ENCODE assay signal across 25 mouse cellular contexts in genomic region chr10:94971625-94972161, GRCm38 (mm10).
"Had no signal": no experiment of that assay in that cellular context is flagged by ENCODE, and none has a peak within 500 bp of the region (broad histone marks: within the 10 kb centered on the region; RNA-seq: fewer than 3 reads in every experiment).

No protein-coding gene starts in this region.

- H3K9ac ChIP-seq: embryonic facial prominence, embryonic 12.5 days; embryonic facial prominence, embryonic 13.5 days; embryonic facial prominence, embryonic 15.5 days; forebrain, embryonic 12.5 days; forebrain, embryonic 13.5 days; forebrain, embryonic 15.5 days; forebrain, postnatal 0 days had no signal

- H3K36me3 ChIP-seq: embryonic facial prominence, embryonic 10.5 days; embryonic facial prominence, embryonic 12.5 days; embryonic facial prominence, embryonic 13.5 days; embryonic facial prominence, embryonic 15.5 days; forebrain, embryonic 12.5 days; forebrain, embryonic 15.5 days; heart, embryonic 10.5 days had no signal

- H3K27ac ChIP-seq: embryonic facial prominence, embryonic 10.5 days; embryonic facial prominence, embryonic 12.5 days; embryonic facial prominence, embryonic 13.5 days; embryonic facial prominence, embryonic 15.5 days; forebrain, embryonic 12.5 days; forebrain, embryonic 13.5 days; forebrain, embryonic 15.5 days; gastrocnemius, adult 2 months; heart, adult 2 months; heart, embryonic 10.5 days had no signal

- DNase-seq: cerebellum, adult 9-10 months; cerebellum, adult 9-11 months; cerebellum, postnatal 10 days; cerebellum, postnatal 14 days; cerebellum, postnatal 25 days; cerebellum, postnatal 36 days; embryo, embryonic 11 days; forebrain, postnatal 0 days; gastrocnemius, adult 2 months; gastrocnemius, postnatal 10 days; gastrocnemius, postnatal 14 days; gastrocnemius, postnatal 25 days; gastrocnemius, postnatal 36 days; heart, adult 11 months; heart, adult 18-20 months; heart, adult 2 months had no signal

- H3K4me1 ChIP-seq: embryonic facial prominence, embryonic 10.5 days; embryonic facial prominence, embryonic 12.5 days; embryonic facial prominence, embryonic 15.5 days; heart, embryonic 10.5 days had no signal

- H3K4me3 ChIP-seq: embryonic facial prominence, embryonic 10.5 days; embryonic facial prominence, embryonic 12.5 days; embryonic facial prominence, embryonic 13.5 days; embryonic facial prominence, embryonic 15.5 days; erythroblast, embryonic 14.5 days; forebrain, embryonic 12.5 days; forebrain, embryonic 13.5 days; forebrain, embryonic 15.5 days; gastrocnemius, adult 2 months; heart, adult 2 months; heart, embryonic 10.5 days had no signal

- H3K27me3 ChIP-seq: embryonic facial prominence, embryonic 12.5 days; embryonic facial prominence, embryonic 13.5 days; embryonic facial prominence, embryonic 15.5 days; forebrain, embryonic 12.5 days; forebrain, embryonic 15.5 days had no signal

- H3K9me3 ChIP-seq: embryonic facial prominence, embryonic 10.5 days; embryonic facial prominence, embryonic 12.5 days; embryonic facial prominence, embryonic 15.5 days; forebrain, embryonic 12.5 days; forebrain, embryonic 13.5 days; forebrain, embryonic 15.5 days; heart, embryonic 10.5 days had no signal
